Comparison of ENCODE assay signal across 8 mouse cellular contexts in genomic region chr19:21653172-21653981, GRCm38 (mm10). TPM values are rescaled to one million over a fixed set of nuclear protein-coding genes. Genes with fewer than 3 reads are reported as not detected.
DNase-seq lines count a peak whose midpoint lies in the region; ATAC-seq and TF ChIP-seq lines count a peak whose summit lies in the region.

TSS of gene Abhd17b (plus strand) at chr19:21653185.

- peak within 1 kb of the TSS; percentile 96 for H3K27ac ChIP-seq in forebrain, embryonic 11.5 days (ENCODE audit: low read depth, low read length)
- H3K27ac ChIP-seq in heart, embryonic 15.5 days = peak within 1 kb of the TSS; percentile 98
- peak within 1 kb of the TSS; percentile 91 for H3K27ac ChIP-seq in liver, embryonic 15.5 days (replicated peaks)
- H3K27ac ChIP-seq in thymus, adult 2 months (ENCODE audit: control insufficient read depth, insufficient read depth, low read length) = peak within 1 kb of the TSS; percentile 76

- H3K36me3 ChIP-seq in forebrain, embryonic 11.5 days (ENCODE audit: control insufficient read depth, insufficient read depth, low read length) = no peaks in the 10 kb centered on the region
- no peaks in the 10 kb centered on the region for H3K36me3 ChIP-seq in heart, embryonic 15.5 days
- no peaks in the 10 kb centered on the region for H3K36me3 ChIP-seq in liver, embryonic 15.5 days (replicated peaks)
- H3K36me3 ChIP-seq in thymus, adult 2 months (ENCODE audit: control insufficient read depth, insufficient read depth, low read length) = no peaks in the 10 kb centered on the region

- H3K27me3 ChIP-seq in forebrain, embryonic 11.5 days (ENCODE audit: control insufficient read depth, insufficient read depth, low read length) = no peaks in the 10 kb centered on the region
- no peaks in the 10 kb centered on the region for H3K27me3 ChIP-seq in heart, embryonic 15.5 days
- H3K27me3 ChIP-seq in liver, embryonic 15.5 days = no peaks in the 10 kb centered on the region
- H3K27me3 ChIP-seq in thymus, adult 2 months (ENCODE audit: control insufficient read depth, insufficient read depth, low read length) = no peaks in the 10 kb centered on the region

- no peaks in the 10 kb centered on the region for H3K9me3 ChIP-seq in forebrain, embryonic 11.5 days (ENCODE audit: control insufficient read depth, low read length)
- H3K9me3 ChIP-seq in heart, embryonic 15.5 days (replicated peaks) = no peaks in the 10 kb centered on the region
- H3K9me3 ChIP-seq in liver, embryonic 15.5 days (replicated peaks) = no peaks in the 10 kb centered on the region

- TF ChIP-seq POLR2A in thymus, adult 2 months (IDR thresholded peaks at IDR 0.05; ENCODE audit: control insufficient read depth, extremely low read depth, insufficient read depth, low read length, poor library complexity) = no peak

- peak; percentile 56 for DNase-seq in brain, adult 2 months (ENCODE audit: low read depth, low spot score)
- peak; percentile 84 for DNase-seq in forebrain, embryonic 11.5 days (ENCODE audit: low spot score)
- DNase-seq in kidney, postnatal 14 days = peak; percentile 61
- peak; percentile 68 for DNase-seq in neural tube, embryonic 10.5 days (ENCODE audit: extremely low spot score, low spot score)
- peak; percentile 52 for DNase-seq in thymus, adult 2 months

- peak; percentile 6 for ATAC-seq in CD4-positive, CD25-positive, alpha-beta regulatory T cell, adult 4 months
- ATAC-seq in forebrain, embryonic 11.5 days (replicated peaks; ENCODE audit: low FRiP score) = peak; percentile 66
- peak; percentile 37 for ATAC-seq in heart, embryonic 15.5 days (replicated peaks; ENCODE audit: insufficient number of reproducible peaks, insufficient read depth, low FRiP score, low read depth)
- peak; percentile 45 for ATAC-seq in liver, embryonic 15.5 days (ENCODE audit: insufficient read depth)

- 0% methylated on average over 84 of the region's 105 CpGs for WGBS in forebrain, embryonic 11.5 days
- WGBS in heart, embryonic 15.5 days = 1% methylated on average over 83 of the region's 105 CpGs
- 1% methylated on average over 100 of the region's 105 CpGs for WGBS in liver, embryonic 15.5 days (ENCODE audit: insufficient replicate concordance)
- 1% methylated on average over 104 of the region's 105 CpGs for WGBS in thymus, adult 2 months

- H3K4me1 ChIP-seq in forebrain, embryonic 11.5 days (replicated peaks; ENCODE audit: control insufficient read depth, insufficient read depth, low read length) = no peaks in the 10 kb centered on the region
- peaks cover 24% of the 10 kb centered on the region for H3K4me1 ChIP-seq in heart, embryonic 15.5 days (replicated peaks)
- H3K4me1 ChIP-seq in liver, embryonic 15.5 days (replicated peaks) = peaks cover 36% of the 10 kb centered on the region
- H3K4me1 ChIP-seq in thymus, adult 2 months (replicated peaks; ENCODE audit: control insufficient read depth, insufficient read depth, low read length) = peaks cover 4% of the 10 kb centered on the region

- H3K4me3 ChIP-seq in forebrain, embryonic 11.5 days (ENCODE audit: low read depth, low read length) = peak within 1 kb of the TSS; percentile 75
- H3K4me3 ChIP-seq in heart, embryonic 15.5 days = peak within 1 kb of the TSS; percentile 64
- peak within 1 kb of the TSS; percentile 78 for H3K4me3 ChIP-seq in liver, embryonic 15.5 days (replicated peaks)
- H3K4me3 ChIP-seq in thymus, adult 2 months (ENCODE audit: control insufficient read depth, insufficient read depth, low read length) = peak within 1 kb of the TSS; percentile 76

- H3K9ac ChIP-seq in forebrain, embryonic 11.5 days (ENCODE audit: low read length) = peak within 1 kb of the TSS; percentile 93
- peak within 1 kb of the TSS; percentile 96 for H3K9ac ChIP-seq in heart, embryonic 15.5 days
- H3K9ac ChIP-seq in liver, embryonic 15.5 days = peak within 1 kb of the TSS; percentile 76

- peak within 1 kb of the TSS; percentile 64 for H3K4me2 ChIP-seq in forebrain, embryonic 11.5 days (ENCODE audit: low read depth, low read length, severe bottlenecking)
- peak within 1 kb of the TSS; percentile 73 for H3K4me2 ChIP-seq in heart, embryonic 15.5 days
- peak within 1 kb of the TSS; percentile 88 for H3K4me2 ChIP-seq in liver, embryonic 15.5 days

- TF ChIP-seq CTCF in thymus, adult 2 months (IDR thresholded peaks at IDR 0.05; ENCODE audit: borderline replicate concordance, control insufficient read depth, extremely low read depth, insufficient read depth, low read length, poor library complexity) = no peak

RNA-seq across cellular contexts. Expression of gene Abhd17b, which starts in this region (rescaled TPM):
- polyA plus RNA-seq in CD4-positive, CD25-positive, alpha-beta regulatory T cell, adult 4 months (2017; shearing (Covaris generic)) = 10 to 100 TPM in 1 of 2 experiments, 1 to 10 TPM in 1; 7.8 to 12.1 TPM
- polyA plus RNA-seq in forebrain, embryonic 11.5 days (2014; fragmentation: Nextera tagmentation; extraction: Ambion mirVana) = 42.5 and 47.1 TPM in 2 replicates
- 18.1 and 18.8 TPM in 2 replicates for polyA plus RNA-seq in heart, embryonic 15.5 days (2015; fragmentation: Nextera tagmentation; extraction: Ambion mirVana)
- 6.9 and 7.5 TPM in 2 replicates for polyA plus RNA-seq in liver, embryonic 15.5 days (2015; fragmentation: Nextera tagmentation; extraction: Ambion mirVana)
- 8.2 and 12.8 TPM in 2 replicates for polyA plus RNA-seq in thymus, adult 2 months (2012; rRNA removed)

Comparison
In these comparisons a context has a peak if more than half of its experiments do, and no peak if none do; other contexts are left out.
1. Peak in every context shown above with its lines: DNase-seq, ATAC-seq, H3K4me3 ChIP-seq and H3K27ac ChIP-seq.
2. ATAC-seq: peak in every context shown above with its lines; median percentile 66 in forebrain, embryonic 11.5 days; 45 in liver, embryonic 15.5 days; 37 in heart, embryonic 15.5 days; 6 in CD4-positive, CD25-positive, alpha-beta regulatory T cell, adult 4 months.